ENCODE assay signal across 8 mouse cellular contexts in genomic region chr17:84186451-84187202, GRCm38 (mm10). TPM values are rescaled to one million over a fixed set of nuclear protein-coding genes. Genes with fewer than 3 reads are reported as not detected.
DNase-seq lines count a peak whose midpoint lies in the region; ATAC-seq and TF ChIP-seq lines count a peak whose summit lies in the region.

No protein-coding gene starts in this region.

- peak; percentile 85 for DNase-seq in A20 (ENCODE audit: low read depth, low spot score)
- DNase-seq in MN1 (ENCODE audit: low spot score), result peak; percentile 75
- peak; percentile 67 to 68 for DNase-seq in heart, postnatal 14 days
- DNase-seq in limb, embryonic 10.5 days (ENCODE audit: low spot score), result peak; percentile 77
- DNase-seq in midbrain, embryonic 14.5 days, result peak; percentile 60
- peak; percentile 60 for DNase-seq in stomach, postnatal 0 days (ENCODE audit: low spot score)

- H3K4me3 ChIP-seq in embryonic fibroblast, embryonic 13.5 days (ENCODE audit: insufficient read depth, low read length), result peak overlapping the region; percentile 88
- H3K4me3 ChIP-seq in limb, embryonic 10.5 days, result peak overlapping the region; percentile 64
- peak overlapping the region; percentile 50 for H3K4me3 ChIP-seq in midbrain, embryonic 14.5 days (replicated peaks; ENCODE audit: low read depth, low read length)
- peak overlapping the region; percentile 88 for H3K4me3 ChIP-seq in stomach, postnatal 0 days (ENCODE audit: low read depth, low read length)

- peak overlapping the region; percentile 62 for H3K9ac ChIP-seq in midbrain, embryonic 14.5 days (replicated peaks; ENCODE audit: low read length)
- H3K9ac ChIP-seq in stomach, postnatal 0 days (ENCODE audit: low read length), result peak overlapping the region; percentile 97

- intact Hi-C loops in heart, postnatal 14 days (cut with DNase I), result loop anchor here (2.0 kb wide), 1 partner anchor 42 kb away; no protein-coding TSS in a partner anchor

- H3K36me3 ChIP-seq in limb, embryonic 10.5 days, result peaks cover 27% of the 10 kb centered on the region
- peaks cover 2% of the 10 kb centered on the region; the same call in 1 of the 2 replicates for H3K36me3 ChIP-seq in midbrain, embryonic 14.5 days (ENCODE audit: control insufficient read depth, insufficient read depth, low read length)
- H3K36me3 ChIP-seq in stomach, postnatal 0 days (ENCODE audit: control insufficient read depth, insufficient read depth, low read length), result peaks cover 13% of the 10 kb centered on the region

- no peaks in the 10 kb centered on the region for H3K27me3 ChIP-seq in limb, embryonic 10.5 days (ENCODE audit: low read depth, poor library complexity, severe bottlenecking)
- peaks cover 10% of the 10 kb centered on the region; the same call in 1 of the 2 replicates for H3K27me3 ChIP-seq in midbrain, embryonic 14.5 days (ENCODE audit: control insufficient read depth, insufficient read depth, low read length)
- H3K27me3 ChIP-seq in stomach, postnatal 0 days (ENCODE audit: control insufficient read depth, insufficient read depth, low read length), result no peaks in the 10 kb centered on the region

- TF ChIP-seq EP300 in stomach, postnatal 0 days (optimal IDR thresholded peaks at IDR 0.05), result no peak

- H3K9me3 ChIP-seq in limb, embryonic 10.5 days (replicated peaks), result no peaks in the 10 kb centered on the region
- H3K9me3 ChIP-seq in midbrain, embryonic 14.5 days (ENCODE audit: control insufficient read depth, low read length), result no peaks in the 10 kb centered on the region
- no peaks in the 10 kb centered on the region for H3K9me3 ChIP-seq in stomach, postnatal 0 days (ENCODE audit: control insufficient read depth, low read length)

- H3K27ac ChIP-seq in embryonic fibroblast, embryonic 13.5 days (ENCODE audit: insufficient read depth, low read length), result peak overlapping the region; percentile 94
- H3K27ac ChIP-seq in limb, embryonic 10.5 days, result peak overlapping the region; percentile 93
- H3K27ac ChIP-seq in midbrain, embryonic 14.5 days (replicated peaks; ENCODE audit: low read depth, low read length), result peak overlapping the region; percentile 74
- peak overlapping the region; percentile 97 for H3K27ac ChIP-seq in stomach, postnatal 0 days (replicated peaks)

- H3K4me2 ChIP-seq in midbrain, embryonic 14.5 days (ENCODE audit: low read length), result peak overlapping the region; percentile 61
- H3K4me2 ChIP-seq in stomach, postnatal 0 days (replicated peaks; ENCODE audit: low read depth), result peak overlapping the region; percentile 71

- no peak for TF ChIP-seq CTCF in embryonic fibroblast, embryonic 13.5 days (IDR thresholded peaks at IDR 0.05; ENCODE audit: borderline replicate concordance, insufficient read depth, low read length)
- TF ChIP-seq CTCF in stomach, postnatal 0 days (IDR thresholded peaks at IDR 0.05; ENCODE audit: low read depth), result peak; percentile 31

- H3K4me1 ChIP-seq in embryonic fibroblast, embryonic 13.5 days (ENCODE audit: control insufficient read depth, insufficient read depth, low read length), result peaks cover 12% of the 10 kb centered on the region; the same call in 1 of the 2 replicates
- H3K4me1 ChIP-seq in limb, embryonic 10.5 days, result peaks cover 54% of the 10 kb centered on the region
- H3K4me1 ChIP-seq in midbrain, embryonic 14.5 days (ENCODE audit: control insufficient read depth, insufficient read depth, low read length), result peaks cover 25% of the 10 kb centered on the region
- peaks cover 14% of the 10 kb centered on the region for H3K4me1 ChIP-seq in stomach, postnatal 0 days (replicated peaks; ENCODE audit: control insufficient read depth, insufficient read depth)

- WGBS in limb, embryonic 10.5 days, result under 1% methylated on average over 80 of the region's 80 CpGs
- WGBS in midbrain, embryonic 14.5 days, result under 1% methylated on average over 78 of the region's 80 CpGs
- WGBS in stomach, postnatal 0 days, result under 1% methylated on average over 75 of the region's 80 CpGs

- peak; percentile 14; the same call in 1 of the 2 replicates for ATAC-seq in midbrain, embryonic 14.5 days (ENCODE audit: low FRiP score, low TSS enrichment)
- ATAC-seq in stomach, postnatal 0 days (ENCODE audit: low FRiP score, low TSS enrichment), result no peak
- no peak for ATAC-seq in frontal cortex, adult (ENCODE audit: low TSS enrichment)

- peak; percentile 37; the same call in 1 of the 2 replicates for TF ChIP-seq POLR2A in embryonic fibroblast, embryonic 13.5 days (IDR thresholded peaks at IDR 0.05; ENCODE audit: low read depth, low read length)

RNA-seq across cellular contexts. Expression of gene Zfp36l2, which starts 1.1 kb away (rescaled TPM):
- polyA plus RNA-seq in embryonic fibroblast, embryonic 13.5 days (2011; ENCODE audit: insufficient read length, low read depth, missing spikeins), result 171 and 187 TPM in 2 replicates
- 10 to 100 TPM; 30.3 to 33.3 TPM for total RNA-seq in heart, postnatal 14 days (2021)
- 13.4 and 14.2 TPM in 2 replicates for polyA plus RNA-seq in limb, embryonic 10.5 days (2016; fragmentation: Nextera tagmentation; extraction: Ambion mirVana)
- 4.6 and 6.4 TPM in 2 replicates for polyA plus RNA-seq in midbrain, embryonic 14.5 days (2014; fragmentation: Nextera tagmentation; extraction: Ambion mirVana)
- 17.5 and 18.3 TPM in 2 replicates for polyA plus RNA-seq in stomach, postnatal 0 days (2015; fragmentation: Nextera tagmentation; extraction: Ambion mirVana)
